In genomic region chr9:62549809-62550208, GRCm38 (mm10) we compare ENCODE assay signal across 9 mouse cellular contexts. TPM values are rescaled to one million over a fixed set of nuclear protein-coding genes. Genes with fewer than 3 reads are reported as not detected.
DNase-seq lines count a peak whose midpoint lies in the region; ATAC-seq and TF ChIP-seq lines count a peak whose summit lies in the region.
"Had no signal": no experiment of that assay in that cellular context is flagged by ENCODE, and none has a peak within 500 bp of the region (broad histone marks: within the 10 kb centered on the region; RNA-seq: fewer than 3 reads in every experiment).

No protein-coding gene starts in this region.

- WGBS in embryonic facial prominence, embryonic 10.5 days, result 6% methylated on average over 8 of the region's 8 CpGs
- WGBS in kidney, postnatal 0 days, result 5% methylated on average over 8 of the region's 8 CpGs
- 4% methylated on average over 8 of the region's 8 CpGs for WGBS in liver, embryonic 11.5 days
- 4% methylated on average over 8 of the region's 8 CpGs for WGBS in neural tube, embryonic 13.5 days

- no peak overlapping the region for H3K4me3 ChIP-seq in embryonic facial prominence, embryonic 10.5 days
- no peak overlapping the region for H3K4me3 ChIP-seq in kidney, postnatal 0 days (replicated peaks; ENCODE audit: low read depth, low read length)
- no peak overlapping the region for H3K4me3 ChIP-seq in liver, embryonic 11.5 days (ENCODE audit: low read depth, low read length)
- H3K4me3 ChIP-seq in neural tube, embryonic 13.5 days, result no peak overlapping the region
- H3K4me3 ChIP-seq: embryonic facial prominence, embryonic 13.5 days had no signal

- H3K27me3 ChIP-seq in embryonic facial prominence, embryonic 10.5 days (replicated peaks; ENCODE audit: low read depth, poor library complexity, severe bottlenecking), result no peaks in the 10 kb centered on the region
- H3K27me3 ChIP-seq in kidney, postnatal 0 days (ENCODE audit: insufficient read depth, low read length), result no peaks in the 10 kb centered on the region
- no peaks in the 10 kb centered on the region for H3K27me3 ChIP-seq in liver, embryonic 11.5 days (replicated peaks; ENCODE audit: control insufficient read depth, insufficient read depth, low read length)
- H3K27me3 ChIP-seq in neural tube, embryonic 13.5 days, result no peaks in the 10 kb centered on the region
- H3K27me3 ChIP-seq: embryonic facial prominence, embryonic 13.5 days had no signal

- no peaks in the 10 kb centered on the region for H3K9me3 ChIP-seq in embryonic facial prominence, embryonic 10.5 days
- H3K9me3 ChIP-seq in kidney, postnatal 0 days (replicated peaks; ENCODE audit: low read length), result no peaks in the 10 kb centered on the region
- H3K9me3 ChIP-seq in liver, embryonic 11.5 days (ENCODE audit: control insufficient read depth, low read length), result no peaks in the 10 kb centered on the region
- H3K9me3 ChIP-seq in neural tube, embryonic 13.5 days, result no peaks in the 10 kb centered on the region
- H3K9me3 ChIP-seq: embryonic facial prominence, embryonic 13.5 days had no signal

- peak; percentile 99 for TF ChIP-seq CTCF in kidney, postnatal 0 days (IDR thresholded peaks at IDR 0.05; ENCODE audit: low read depth)

- peak; percentile 86 to 87 for DNase-seq in B cell, adult 2 months
- DNase-seq in adrenal gland, postnatal 25 days, result peak; percentile 91
- DNase-seq in embryonic facial prominence, embryonic 10.5 days (ENCODE audit: low spot score), result peak; percentile 90
- peak; percentile 89 to 97 for DNase-seq in heart, adult 18-20 months
- peak; percentile 90 for DNase-seq in kidney, postnatal 0 days (ENCODE audit: low spot score)
- DNase-seq in liver, embryonic 11.5 days (ENCODE audit: low spot score), result peak; percentile 79
- DNase-seq in telencephalon, adult 2 months (ENCODE audit: low read depth, low spot score), result peak; percentile 78

- no peak overlapping the region for H3K4me2 ChIP-seq in kidney, postnatal 0 days (ENCODE audit: low read length)
- no peak overlapping the region for H3K4me2 ChIP-seq in liver, embryonic 11.5 days
- no peak overlapping the region for H3K4me2 ChIP-seq in neural tube, embryonic 13.5 days
- H3K4me2 ChIP-seq: embryonic facial prominence, embryonic 13.5 days had no signal

- H3K4me1 ChIP-seq in embryonic facial prominence, embryonic 10.5 days, result peaks cover 10% of the 10 kb centered on the region
- H3K4me1 ChIP-seq in kidney, postnatal 0 days (replicated peaks; ENCODE audit: insufficient read depth, low read length), result no peaks in the 10 kb centered on the region
- no peaks in the 10 kb centered on the region for H3K4me1 ChIP-seq in liver, embryonic 11.5 days (replicated peaks; ENCODE audit: control insufficient read depth, insufficient read depth, low read length)
- peaks cover 26% of the 10 kb centered on the region for H3K4me1 ChIP-seq in neural tube, embryonic 13.5 days (replicated peaks)
- H3K4me1 ChIP-seq: embryonic facial prominence, embryonic 13.5 days had no signal

- no peaks in the 10 kb centered on the region for H3K36me3 ChIP-seq in embryonic facial prominence, embryonic 10.5 days (replicated peaks)
- H3K36me3 ChIP-seq in kidney, postnatal 0 days (ENCODE audit: insufficient read depth, low read length), result no peaks in the 10 kb centered on the region
- no peaks in the 10 kb centered on the region for H3K36me3 ChIP-seq in liver, embryonic 11.5 days (ENCODE audit: control insufficient read depth, insufficient read depth, low read length)
- no peaks in the 10 kb centered on the region for H3K36me3 ChIP-seq in neural tube, embryonic 13.5 days
- H3K36me3 ChIP-seq: embryonic facial prominence, embryonic 13.5 days had no signal

- no peak overlapping the region for H3K27ac ChIP-seq in embryonic facial prominence, embryonic 10.5 days (replicated peaks)
- no peak overlapping the region for H3K27ac ChIP-seq in kidney, postnatal 0 days
- no peak overlapping the region for H3K27ac ChIP-seq in liver, embryonic 11.5 days (ENCODE audit: low read depth, low read length)
- H3K27ac ChIP-seq in neural tube, embryonic 13.5 days (replicated peaks), result no peak overlapping the region
- H3K27ac ChIP-seq: embryonic facial prominence, embryonic 13.5 days had no signal

- no peak overlapping the region for H3K9ac ChIP-seq in kidney, postnatal 0 days (ENCODE audit: low read depth, low read length)
- no peak overlapping the region for H3K9ac ChIP-seq in liver, embryonic 11.5 days (ENCODE audit: low read depth, low read length)
- H3K9ac ChIP-seq in neural tube, embryonic 13.5 days, result no peak overlapping the region
- H3K9ac ChIP-seq: embryonic facial prominence, embryonic 13.5 days had no signal

- no peak for ATAC-seq in kidney, postnatal 0 days (replicated peaks; ENCODE audit: low FRiP score, low read depth)
- no peak for ATAC-seq in liver, embryonic 11.5 days (replicated peaks; ENCODE audit: low FRiP score)
- peak; percentile 30; the same call in 1 of the 2 replicates for ATAC-seq in neural tube, embryonic 13.5 days (ENCODE audit: low read depth)

RNA-seq across cellular contexts. Expression of gene Coro2b, which starts 13.0 kb away (rescaled TPM):
- total RNA-seq in adrenal gland, postnatal 25 days (2021), result 16.2 and 20.4 TPM in 2 replicates
- 7.6 and 9.5 TPM in 2 replicates for polyA plus RNA-seq in embryonic facial prominence, embryonic 10.5 days (2016; fragmentation: Nextera tagmentation; extraction: Ambion mirVana)
- 10 to 100 TPM; 13.3 to 13.8 TPM for total RNA-seq in heart, adult 18-20 months (2021)
- polyA plus RNA-seq in kidney, postnatal 0 days (2015; fragmentation: Nextera tagmentation; extraction: Ambion mirVana), result 11.0 and 12.0 TPM in 2 replicates
- 4.5 and 4.8 TPM in 2 replicates for polyA plus RNA-seq in liver, embryonic 11.5 days (2014; fragmentation: Nextera tagmentation; extraction: Ambion mirVana)
- polyA plus RNA-seq in neural tube, embryonic 13.5 days (2015; fragmentation: Nextera tagmentation; extraction: Ambion mirVana), result 41.5 and 43.8 TPM in 2 replicates
